Mouse (Mus musculus): ENCODE data around the gene Chn2.

Chn2 gene

DNA sequence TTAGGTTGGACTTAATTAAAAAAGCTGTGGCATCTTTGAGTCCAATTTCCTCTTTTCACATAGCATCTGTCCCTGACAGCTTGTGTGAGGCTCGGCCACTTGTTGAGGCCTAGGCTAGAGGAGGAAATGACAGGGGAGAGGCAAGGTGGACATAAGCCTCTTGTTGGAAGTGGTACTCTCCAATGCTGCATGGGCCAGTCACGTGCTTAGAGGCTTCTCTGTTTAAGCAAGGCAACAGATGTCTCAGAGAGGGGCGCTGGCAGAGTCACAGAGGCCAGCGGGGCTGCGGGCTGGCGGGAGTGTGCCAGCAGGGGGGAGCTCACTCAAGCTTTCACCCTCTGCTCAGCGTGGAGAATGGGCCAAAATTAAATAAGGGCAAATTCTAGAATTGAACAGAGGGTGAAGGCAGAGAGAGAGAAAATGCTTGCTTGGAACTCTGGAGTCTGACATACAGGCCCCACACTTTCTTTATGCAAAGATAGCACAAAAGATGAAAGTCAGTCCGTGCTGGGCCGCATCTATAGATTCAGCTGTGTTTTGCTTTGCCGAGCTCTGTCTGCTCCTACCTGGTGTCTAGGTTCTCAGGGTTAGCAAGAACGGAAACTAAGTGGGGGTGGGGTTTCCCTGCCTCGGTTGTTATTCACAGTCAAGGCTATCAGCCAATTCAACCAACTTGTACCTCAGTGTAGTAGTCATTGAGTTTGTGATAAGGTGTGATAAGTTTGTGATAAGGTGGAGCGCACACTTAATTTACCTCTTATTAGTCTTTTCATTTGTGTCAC is 80.7 kb downstream of the Chn2 start:
- DNase-seq = no peak

DNA sequence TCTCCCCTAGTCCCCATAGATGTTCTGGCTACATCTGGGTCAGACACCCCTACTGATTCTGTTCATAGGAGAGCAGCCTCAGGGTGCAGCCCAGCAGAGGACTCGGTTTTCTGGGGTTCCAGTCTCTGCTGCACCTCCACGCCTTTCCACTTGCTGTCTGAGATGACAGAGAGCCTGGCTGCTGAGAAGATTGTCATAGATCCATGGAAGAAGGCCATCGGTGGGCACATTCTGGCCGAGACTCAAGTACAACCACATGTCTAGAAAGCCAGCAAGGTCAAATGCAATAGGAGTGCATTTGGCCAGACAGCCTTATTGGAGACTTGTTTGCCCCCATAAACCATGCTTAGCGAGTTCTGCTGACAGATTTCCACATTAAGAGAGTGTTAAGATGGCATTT is 81.5 kb downstream of the Chn2 start:
- DNase-seq = no peak

DNA sequence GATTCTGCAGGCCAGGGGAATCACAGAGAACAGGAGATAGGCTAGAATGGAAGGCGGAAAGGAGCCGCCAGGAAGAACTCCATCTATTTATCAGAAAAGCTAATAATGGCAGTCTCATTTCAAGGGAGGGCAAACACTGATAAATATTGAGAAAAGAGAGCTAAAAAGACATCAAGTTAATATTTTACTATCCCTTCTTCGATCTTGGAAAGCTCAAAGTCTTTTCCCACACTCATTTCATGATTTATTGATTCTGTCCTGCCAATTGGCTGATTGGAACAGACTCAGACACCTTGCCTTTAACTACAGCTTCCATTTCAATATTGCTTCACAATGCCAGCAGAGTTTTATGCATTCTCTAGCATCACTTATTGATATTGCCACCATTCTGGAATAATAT is 85.2 kb downstream of the Chn2 start:
- no peak for DNase-seq

DNA sequence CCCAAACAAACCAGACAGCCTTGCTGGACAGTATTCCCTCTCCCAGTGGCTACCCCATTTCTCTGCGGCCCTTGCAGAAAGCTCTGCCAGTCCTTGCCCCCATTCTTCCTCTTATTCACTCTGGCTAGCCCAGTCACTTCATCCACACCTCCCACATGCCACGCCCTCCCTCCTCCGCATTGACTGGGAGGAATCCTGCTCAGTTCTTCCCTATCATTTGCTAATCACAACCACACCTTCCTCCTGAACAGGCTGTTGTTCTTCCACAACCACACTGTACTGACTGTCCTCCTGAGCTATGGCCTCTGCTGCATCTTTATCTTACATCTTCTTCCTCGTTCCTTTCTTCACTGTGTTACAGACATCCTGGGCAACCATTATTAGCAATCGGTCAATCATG is 86.2 kb downstream of the Chn2 start:
- DNase-seq = no peak

DNA sequence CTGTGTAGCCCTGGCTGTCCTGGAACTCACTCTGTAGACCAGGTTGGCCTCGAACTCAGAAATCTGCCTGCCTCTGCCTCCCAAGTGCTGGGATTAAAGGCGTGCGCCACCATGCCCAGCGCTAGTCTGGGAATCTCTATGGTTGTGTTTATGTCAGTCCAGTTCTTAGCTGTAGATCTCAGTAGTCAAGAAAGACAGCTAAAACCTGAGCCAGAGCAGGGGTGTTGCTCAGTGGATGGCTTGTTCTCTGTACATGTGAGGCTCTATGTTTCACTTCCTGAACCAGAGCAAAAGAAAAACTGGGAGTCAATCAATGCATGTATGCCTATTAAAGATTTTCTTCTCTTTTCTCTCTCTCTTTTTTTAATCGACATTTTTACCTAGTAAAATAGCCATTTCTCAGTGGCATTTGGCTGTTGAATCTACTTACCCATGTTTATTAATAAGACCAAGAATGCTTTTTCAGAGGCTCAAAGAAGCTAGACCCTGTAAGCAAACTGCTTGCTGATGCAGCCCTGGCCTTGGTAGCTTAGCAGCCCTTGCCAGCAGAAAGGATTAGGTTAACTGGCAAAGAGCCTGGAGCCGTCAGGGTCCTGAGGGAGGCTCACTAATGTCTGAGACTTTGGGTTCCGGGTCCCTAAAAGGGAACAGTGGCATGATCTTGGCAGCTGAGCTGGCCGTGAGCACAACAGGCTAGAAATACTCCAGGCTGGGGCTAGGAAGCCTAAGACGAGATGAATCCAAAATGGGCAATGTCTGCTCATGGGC is 87.1 kb downstream of the Chn2 start:
- no peak for DNase-seq

DNA sequence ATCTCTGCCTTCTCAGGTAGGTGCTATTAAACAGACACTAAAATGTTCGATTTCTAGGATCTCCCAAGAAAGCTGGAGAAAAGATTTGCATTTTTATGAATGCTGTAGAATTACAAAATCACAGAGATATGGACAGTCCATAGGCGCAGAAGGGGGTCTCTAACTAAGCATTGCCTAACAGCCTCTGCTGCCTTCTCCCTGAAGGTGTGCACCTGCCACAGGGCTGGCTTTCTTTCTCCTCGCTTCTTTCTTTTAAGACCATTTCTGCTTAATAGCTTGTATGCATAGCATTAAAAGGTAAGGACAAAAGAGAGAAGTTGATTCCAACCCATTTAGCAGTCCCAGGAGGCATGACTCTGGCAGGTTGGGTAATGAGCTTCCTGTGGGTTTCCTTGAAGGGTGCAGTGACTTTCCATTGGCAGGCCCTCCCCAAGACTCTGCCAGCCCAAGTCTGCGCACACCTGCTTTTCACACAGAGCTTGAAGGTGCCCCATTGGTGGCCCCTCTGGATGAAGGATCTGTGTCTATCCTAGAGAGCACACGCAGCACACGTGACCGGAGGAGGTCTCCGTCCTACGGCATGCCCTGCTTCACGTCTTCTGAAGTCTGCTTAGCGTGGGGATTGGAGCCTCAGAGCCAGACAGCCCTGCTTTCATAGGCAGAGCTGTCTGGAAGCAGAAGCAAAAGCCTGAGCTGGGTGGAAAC is 87.8 kb downstream of the Chn2 start:
- DNase-seq = no peak

DNA sequence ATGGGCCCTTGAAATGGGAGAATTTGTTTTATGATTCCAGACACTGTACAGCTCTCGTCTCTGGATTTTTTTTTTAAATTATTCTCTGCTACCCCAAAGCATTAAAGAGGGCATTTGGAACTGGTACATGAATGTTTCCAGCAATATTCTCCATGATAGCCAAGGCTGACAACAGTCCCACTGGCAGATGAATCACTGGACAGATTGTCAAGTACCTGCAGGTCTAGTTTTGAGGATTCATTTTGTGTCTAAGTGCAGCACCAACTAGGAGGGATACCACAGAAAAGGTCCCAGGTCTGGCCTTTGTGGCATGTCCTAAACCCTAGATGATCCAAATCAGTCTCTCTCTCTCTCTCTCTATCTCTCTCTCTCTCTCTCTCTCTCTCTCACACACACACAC is 89.3 kb downstream of the Chn2 start:
- DNase-seq = no peak

DNA sequence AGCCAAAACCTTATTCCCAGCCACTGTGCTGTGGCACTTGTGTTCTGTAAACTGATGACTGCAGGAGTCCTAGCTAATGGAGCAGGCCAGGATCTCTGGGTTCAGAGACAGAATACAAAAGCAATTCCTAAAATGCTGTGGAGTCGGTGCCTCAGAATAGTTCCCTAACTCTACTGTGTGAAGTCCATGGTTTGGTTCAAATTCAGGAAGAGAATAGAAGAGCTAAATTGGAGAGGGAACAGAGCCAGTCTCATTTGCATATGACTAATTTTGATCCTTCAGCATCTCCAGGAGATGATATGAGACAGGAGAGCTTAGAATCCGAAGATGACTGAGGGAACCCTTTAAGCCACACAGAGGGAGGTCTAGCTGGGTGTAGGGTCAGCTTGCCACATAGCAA is 90.2 kb downstream of the Chn2 start:
- DNase-seq = no peak

DNA sequence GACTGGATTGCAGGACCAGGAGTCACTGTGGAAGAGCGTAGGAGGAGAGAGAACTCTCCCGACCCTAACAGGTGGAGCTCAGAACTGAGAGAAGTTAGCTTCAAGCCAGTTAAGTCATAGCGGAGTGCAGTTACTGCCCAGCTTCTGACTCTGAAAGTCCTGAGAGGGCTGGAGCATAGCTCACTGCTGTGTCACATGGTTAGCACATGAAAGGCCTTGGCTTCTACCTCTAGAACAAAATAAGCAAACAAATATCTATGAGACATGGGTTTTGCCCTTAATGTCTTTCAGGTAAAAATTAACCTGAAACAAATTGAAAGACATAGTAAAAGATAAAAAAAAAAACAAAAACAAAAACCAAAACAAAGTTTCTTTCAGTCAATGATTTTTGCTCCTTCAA is 91.5 kb downstream of the Chn2 start:
- DNase-seq = peak; percentile 27

DNA sequence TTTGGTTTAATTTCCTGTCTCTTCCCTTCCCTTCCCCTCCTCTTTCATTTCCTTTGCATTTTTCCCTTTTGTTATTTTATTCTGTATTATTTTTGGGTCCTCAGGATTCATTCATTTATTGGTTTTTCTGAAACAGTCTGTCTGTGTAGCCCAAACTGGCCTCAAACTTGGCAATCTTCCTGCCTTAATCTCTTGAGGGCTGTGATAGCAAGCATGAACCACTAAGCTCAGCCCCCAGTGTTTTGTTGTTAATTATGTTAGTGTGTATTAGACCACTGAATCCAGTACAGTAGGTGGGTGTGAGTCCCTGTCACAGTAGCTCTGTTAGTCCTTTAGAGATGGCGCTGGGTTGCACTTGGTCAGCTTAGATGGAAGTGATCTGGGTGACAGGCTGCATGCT is 93.2 kb downstream of the Chn2 start:
- DNase-seq = no peak

DNA sequence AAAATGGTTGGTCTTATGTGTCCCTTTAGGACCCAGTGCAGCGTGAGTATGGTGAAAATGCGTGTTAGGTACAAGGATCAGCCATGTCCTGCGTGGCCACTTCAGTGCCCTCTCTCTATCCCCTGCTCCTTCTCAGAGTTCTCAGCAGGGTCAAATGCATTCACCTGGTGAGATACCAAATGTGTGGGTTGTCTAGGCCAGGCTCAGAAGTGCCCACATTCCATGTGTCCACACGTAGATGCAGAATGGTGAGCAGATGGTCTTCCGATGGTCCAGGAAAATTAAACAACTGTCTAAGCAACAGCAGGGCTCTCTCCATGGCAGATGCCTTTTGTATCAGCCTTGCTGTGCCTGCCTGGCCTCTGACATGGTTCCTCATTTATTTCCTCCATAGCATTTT is 93.9 kb downstream of the Chn2 start:
- no peak for DNase-seq

DNA sequence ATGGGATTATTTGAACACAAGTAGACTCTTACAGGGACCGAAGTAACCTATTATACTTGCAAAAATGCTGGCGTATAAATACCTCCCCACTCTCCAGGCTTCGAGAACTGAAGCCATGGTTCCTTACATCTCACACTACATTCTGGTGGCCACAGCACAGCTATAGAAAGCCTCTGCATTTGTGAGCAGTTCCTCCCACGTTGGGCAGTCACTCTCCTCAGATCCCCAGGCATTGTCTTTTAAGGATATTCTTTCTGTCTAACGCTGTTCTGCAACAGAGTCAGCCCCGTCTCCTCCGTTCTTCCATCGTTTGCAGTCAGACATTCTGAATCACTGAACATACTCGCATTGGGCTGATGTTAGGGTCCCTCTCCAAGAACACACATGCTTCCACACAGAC is 98.8 kb downstream of the Chn2 start:
- no peak for DNase-seq

DNA sequence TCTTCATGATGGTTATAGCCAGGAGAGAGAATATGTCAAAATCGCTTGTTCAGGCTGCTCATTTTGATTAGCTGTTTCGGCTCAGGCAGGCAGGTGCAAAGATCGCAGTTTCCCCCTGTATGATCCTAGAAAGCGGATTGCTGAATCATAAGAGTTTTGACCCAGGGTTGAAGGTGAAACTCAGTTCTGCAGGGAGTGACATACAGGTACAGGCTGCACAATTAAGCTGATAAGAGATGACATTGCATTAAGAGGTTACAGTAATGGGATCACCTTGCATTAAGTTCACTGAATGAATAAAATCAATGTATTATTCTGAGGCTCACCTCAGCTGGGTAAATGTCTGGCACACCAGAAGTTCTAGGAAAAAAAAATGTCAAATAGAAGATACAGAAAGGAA is 101.1 kb downstream of the Chn2 start:
- no peak for DNase-seq

DNA sequence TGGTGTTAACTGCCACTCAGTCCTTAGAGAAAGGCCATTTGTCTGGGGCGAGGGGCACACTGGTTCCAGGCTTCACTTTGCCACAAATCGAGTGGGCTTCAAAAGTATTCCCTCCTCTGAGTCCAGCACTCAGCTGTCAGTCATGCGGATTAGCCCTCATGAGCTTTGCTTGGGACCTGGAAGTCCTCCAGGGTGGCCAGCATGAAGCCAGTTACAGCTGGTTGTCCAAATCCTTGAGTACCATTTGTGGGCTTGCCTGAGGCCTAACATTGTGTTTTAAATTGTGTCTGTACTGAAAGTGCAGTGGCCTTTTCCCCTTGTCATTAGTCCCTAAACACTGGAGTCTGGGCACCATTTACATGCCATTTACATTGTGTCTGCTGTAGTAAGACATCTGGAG is 101.8 kb downstream of the Chn2 start:
- peak; percentile 40 for DNase-seq

DNA sequence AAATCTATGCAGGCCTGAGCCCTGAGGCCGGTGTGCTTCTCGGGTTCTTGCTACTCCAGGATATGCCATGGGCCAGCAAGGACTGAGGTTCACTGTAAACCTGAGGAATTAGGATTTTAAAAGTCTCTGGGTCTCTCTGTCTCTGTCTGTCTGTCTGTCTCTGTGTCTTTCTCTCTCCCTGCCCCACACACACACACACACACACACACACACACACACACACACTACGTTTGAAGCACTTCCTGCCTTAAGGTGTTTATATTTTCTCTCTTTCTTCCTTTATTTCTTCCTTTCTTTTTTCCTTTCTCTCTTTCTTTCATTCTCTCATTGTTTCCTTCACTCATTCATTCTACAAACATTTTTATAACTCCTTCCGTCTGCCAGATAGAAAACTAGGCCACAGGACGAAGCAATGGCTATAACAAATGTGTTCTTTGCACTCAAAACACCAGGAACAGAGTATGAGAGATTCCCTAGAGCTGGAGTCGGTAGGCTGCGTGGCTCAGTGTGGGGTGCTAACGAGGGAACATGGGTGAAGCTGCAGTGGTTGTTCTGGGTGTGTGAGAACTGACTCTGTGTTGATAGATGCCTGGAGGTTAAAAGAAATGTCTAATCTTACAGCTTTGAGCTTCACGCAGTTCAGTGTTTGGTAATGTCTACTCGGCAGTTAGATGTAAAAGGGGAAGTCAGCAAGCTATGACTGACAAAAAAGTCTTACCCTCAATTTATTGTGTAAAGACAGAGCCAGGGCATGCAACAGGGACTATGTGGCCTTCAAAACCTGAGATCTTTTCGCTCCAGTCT is 103.7 kb downstream of the Chn2 start:
- no peak for DNase-seq

DNA sequence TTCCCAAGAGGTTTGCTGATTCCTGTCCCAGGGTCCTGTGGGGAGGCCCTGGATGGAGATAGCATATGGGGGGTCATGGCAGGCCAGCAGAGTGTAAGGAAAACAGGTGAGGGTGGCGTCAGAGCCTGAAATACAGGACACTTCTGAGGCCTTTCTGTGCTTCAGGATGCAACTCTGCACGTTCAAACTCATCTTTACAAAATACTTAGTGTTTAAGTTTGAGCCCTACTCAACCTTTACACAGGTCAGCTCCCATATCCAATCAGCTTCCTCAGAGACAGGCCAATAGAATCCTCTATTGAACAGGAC is 104.3 kb downstream of the Chn2 start:
- DNase-seq = no peak

DNA sequence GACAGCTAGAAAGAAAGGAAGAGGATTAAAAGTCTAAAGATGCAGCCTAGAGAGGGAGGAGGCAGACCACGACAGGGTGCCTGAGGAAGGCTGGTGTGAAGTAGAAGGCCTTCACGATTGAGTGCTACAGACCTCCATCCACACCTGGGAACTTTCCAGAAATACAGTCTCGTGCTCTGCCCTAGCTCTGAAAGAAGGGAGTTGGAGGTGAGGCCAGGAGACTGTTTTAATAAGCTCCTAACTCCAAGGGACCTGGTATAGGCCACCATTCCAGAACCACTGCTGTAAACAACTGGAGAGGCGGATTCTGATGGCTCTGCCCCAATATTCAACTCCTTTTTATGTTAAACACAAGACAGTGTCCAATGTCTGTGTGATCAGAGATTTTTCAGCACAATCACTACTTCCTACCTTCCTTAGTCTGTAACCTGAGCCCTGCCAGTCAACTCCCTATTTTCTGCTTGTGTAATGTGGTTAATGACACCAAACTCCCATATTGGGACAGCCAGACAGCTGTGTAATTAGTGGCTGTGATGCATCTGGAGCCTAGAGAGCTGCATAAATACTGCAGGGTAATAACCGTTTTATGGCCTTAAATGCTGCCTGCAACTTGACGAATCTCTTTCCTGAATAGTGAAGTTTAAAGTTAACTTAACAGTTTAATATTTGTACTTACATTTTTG is 109.6 kb downstream of the Chn2 start:
- DNase-seq = no peak

DNA sequence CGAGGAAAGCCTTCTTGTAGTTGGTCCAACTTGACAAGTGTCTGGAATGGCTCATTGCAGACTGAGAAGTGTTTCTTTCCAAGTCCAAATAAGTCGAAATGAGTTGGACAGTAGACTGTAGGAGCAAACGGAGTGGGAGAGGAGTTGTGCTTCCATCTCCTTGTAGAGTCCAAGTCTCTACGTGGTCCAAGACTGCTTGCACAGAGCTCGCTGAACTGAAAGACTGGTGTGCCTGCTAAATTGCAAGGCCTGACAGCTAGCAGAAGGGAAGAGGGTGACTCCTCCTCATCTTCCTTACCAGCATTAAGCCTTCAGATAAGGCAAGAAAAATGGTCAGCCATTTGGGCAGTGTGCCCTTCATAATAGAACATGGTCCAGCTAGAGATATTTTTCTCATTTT is 111.5 kb downstream of the Chn2 start:
- no peak for DNase-seq

DNA sequence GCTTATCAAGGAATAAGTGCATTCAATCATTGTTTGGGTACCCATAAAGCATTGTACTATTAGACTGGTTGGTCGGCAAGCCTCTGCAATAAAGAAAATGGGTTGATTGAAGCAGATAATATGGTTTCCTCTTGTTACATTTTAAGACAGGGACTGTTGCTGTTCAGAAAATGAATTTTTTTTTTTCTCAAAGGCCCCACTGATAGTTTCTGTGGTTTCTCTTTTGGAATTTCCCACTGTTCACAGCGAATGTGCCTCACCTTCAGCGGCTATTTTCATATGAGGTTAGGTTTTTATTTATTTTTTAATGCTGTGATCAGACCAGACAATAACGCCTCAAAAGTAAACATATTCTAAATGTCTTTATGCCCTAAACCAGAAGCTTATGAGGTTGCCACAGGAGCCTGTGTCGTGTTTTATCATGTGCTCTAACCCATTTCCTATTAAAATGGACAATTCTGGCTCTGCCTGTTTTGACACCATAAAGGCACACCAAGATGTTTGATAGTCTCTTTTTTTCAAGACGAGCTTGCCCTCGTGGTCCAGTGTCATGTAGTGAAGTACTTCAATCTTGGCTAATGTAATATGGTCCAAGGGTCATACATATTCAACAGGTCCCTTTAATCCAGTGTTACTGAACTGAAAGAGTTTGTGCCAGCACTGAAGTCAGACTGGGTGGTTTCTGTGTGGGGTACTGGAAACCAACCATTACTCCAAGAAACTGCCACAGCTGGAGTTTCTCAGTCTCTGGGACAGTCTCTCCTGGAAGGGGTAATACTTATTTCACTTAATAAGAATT is 112.3 kb downstream of the Chn2 start:
- no peak for DNase-seq

DNA sequence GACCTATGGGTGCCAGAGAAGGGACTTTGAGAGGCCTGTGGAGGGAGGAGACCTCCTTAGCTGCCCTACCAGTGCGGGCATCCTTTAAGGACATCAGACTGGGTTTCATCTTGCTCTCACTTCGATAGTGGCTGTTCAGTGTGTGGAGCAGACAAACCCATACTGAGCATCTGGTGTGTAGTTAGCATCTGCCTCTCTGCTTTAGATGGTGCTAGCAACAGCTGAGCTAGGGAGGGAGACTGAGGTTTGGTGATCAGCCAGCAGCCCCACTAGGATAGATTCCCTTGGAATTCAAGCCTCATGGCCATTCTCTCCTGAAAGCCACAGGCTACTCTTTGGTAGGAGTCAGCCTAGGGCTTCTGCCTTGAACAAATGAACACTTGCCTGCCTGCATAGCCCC is 117.7 kb downstream of the Chn2 start:
- no peak for DNase-seq

DNA sequence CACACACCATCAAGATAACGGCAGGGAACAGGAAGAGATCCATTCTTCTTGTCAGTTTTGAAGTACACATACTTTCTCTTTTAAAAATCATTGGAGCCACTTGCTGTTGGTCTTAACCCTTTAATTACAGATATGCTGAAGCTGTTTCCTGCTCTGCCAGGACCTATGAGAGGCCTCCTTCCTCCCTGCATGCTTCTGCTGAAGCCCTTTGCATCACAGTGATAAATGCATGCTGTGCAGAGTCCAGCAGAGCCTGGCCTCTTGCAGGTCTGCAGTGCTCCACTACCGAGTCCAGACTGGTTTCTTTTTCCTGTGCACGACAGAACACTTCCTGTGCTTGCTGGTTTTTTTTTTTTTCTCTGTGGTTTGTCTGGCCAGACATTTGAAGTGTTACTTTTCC is 119.0 kb downstream of the Chn2 start:
- DNase-seq = peak; percentile 55

DNA sequence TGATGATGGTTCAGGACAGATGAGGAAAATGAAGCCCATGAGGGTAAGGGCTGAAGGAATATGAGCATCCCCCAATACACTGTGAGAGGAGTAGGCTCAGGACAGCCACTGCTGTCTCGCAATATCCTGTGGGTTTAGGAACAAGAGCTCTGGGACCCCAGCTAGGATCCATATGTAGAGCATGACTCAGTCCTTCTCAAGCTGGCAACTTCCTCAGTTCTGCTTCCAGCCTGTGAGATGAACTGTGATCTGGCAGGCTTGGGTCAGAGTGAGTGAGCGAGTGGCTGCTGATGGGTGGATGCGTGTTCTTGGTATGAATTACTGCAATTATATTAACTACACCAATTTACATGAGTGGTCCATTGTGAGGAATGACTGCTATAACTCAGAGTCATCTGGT is 121.3 kb downstream of the Chn2 start:
- no peak for DNase-seq

All from kidney, postnatal 14 days (tissue).